7 mouse cellular contexts compared by ENCODE assay signal in the genomic region with DNA sequence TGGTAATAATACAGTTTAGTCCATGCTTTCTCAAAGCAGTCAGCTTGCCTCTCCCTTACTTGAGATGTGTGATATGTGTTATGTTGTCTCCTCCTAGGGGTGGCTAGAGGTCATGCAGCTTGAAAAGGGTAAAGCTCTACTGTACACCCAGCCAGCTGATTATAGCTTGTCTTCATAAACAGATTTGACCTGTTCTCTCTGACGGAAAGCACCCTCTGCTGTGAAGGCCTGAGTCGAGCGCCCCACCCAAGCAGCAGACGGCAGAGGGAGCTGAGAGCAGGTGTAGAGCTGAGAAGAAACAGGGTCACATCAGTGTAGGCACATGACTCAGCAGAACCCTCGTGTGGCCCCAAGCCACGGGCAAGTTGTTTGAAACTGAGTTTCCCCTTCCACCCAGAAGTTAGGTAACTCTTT. TPM values are rescaled to one million over a fixed set of nuclear protein-coding genes. Genes with fewer than 3 reads are reported as not detected.
DNase-seq lines count a peak whose midpoint lies in the region; ATAC-seq and TF ChIP-seq lines count a peak whose summit lies in the region.

No protein-coding gene starts in this region.

- H3K27ac ChIP-seq in bone marrow macrophage, adult 2 months (ENCODE audit: insufficient read depth, low read depth, low read length) = peak overlapping the region; percentile 54
- no peak overlapping the region for H3K27ac ChIP-seq in kidney, adult 2 months (ENCODE audit: insufficient read depth, low read depth, low read length)
- H3K27ac ChIP-seq in stomach, postnatal 0 days (replicated peaks) = no peak overlapping the region

- ATAC-seq in stomach, postnatal 0 days (ENCODE audit: low FRiP score, low TSS enrichment) = peak; percentile 87

- H3K4me1 ChIP-seq in bone marrow macrophage, adult 2 months (ENCODE audit: control insufficient read depth, insufficient read depth, low read length) = peaks cover 45% of the 10 kb centered on the region
- H3K4me1 ChIP-seq in kidney, adult 2 months (ENCODE audit: control insufficient read depth, insufficient read depth, low read length) = peaks cover 7% of the 10 kb centered on the region
- H3K4me1 ChIP-seq in stomach, postnatal 0 days (replicated peaks; ENCODE audit: control insufficient read depth, insufficient read depth) = no peaks in the 10 kb centered on the region

- TF ChIP-seq CTCF in bone marrow macrophage, adult 2 months (IDR thresholded peaks at IDR 0.05; ENCODE audit: low read depth, low read length) = peak; percentile 25; the same call in 1 of the 2 replicates
- TF ChIP-seq CTCF in kidney, adult 2 months (conservative IDR thresholded peaks at IDR 0.05; ENCODE audit: insufficient read depth, insufficient read length, low read depth, low read length) = peak; percentile 52
- peak; percentile 90 for TF ChIP-seq CTCF in stomach, postnatal 0 days (IDR thresholded peaks at IDR 0.05; ENCODE audit: low read depth)

- no peak overlapping the region for H3K4me3 ChIP-seq in bone marrow macrophage, adult 2 months (ENCODE audit: insufficient read depth, low read length)
- H3K4me3 ChIP-seq in kidney, adult 2 months (ENCODE audit: insufficient read depth, low read depth, low read length) = no peak overlapping the region
- H3K4me3 ChIP-seq in stomach, postnatal 0 days (ENCODE audit: low read depth, low read length) = no peak overlapping the region

- no peak for TF ChIP-seq POLR2A in bone marrow macrophage, adult 2 months (IDR thresholded peaks at IDR 0.05; ENCODE audit: borderline replicate concordance, low read depth, low read length)
- TF ChIP-seq POLR2A in kidney, adult 2 months (IDR thresholded peaks at IDR 0.05; ENCODE audit: low read depth, low read length) = no peak

- no peak overlapping the region for H3K4me2 ChIP-seq in stomach, postnatal 0 days (replicated peaks; ENCODE audit: low read depth)

- H3K9ac ChIP-seq in stomach, postnatal 0 days (ENCODE audit: low read length) = no peak overlapping the region

- peaks cover 3% of the 10 kb centered on the region; the same call in 1 of the 2 replicates for H3K36me3 ChIP-seq in kidney, adult 2 months (ENCODE audit: control insufficient read depth, insufficient read depth, low read length)
- peaks cover 12% of the 10 kb centered on the region for H3K36me3 ChIP-seq in stomach, postnatal 0 days (ENCODE audit: control insufficient read depth, insufficient read depth, low read length)

- TF ChIP-seq EP300 in stomach, postnatal 0 days (optimal IDR thresholded peaks at IDR 0.05) = no peak

- no peaks in the 10 kb centered on the region for H3K9me3 ChIP-seq in stomach, postnatal 0 days (ENCODE audit: control insufficient read depth, low read length)

- H3K27me3 ChIP-seq in kidney, adult 2 months (replicated peaks; ENCODE audit: control insufficient read depth, insufficient read depth, low read length) = no peaks in the 10 kb centered on the region
- H3K27me3 ChIP-seq in stomach, postnatal 0 days (ENCODE audit: control insufficient read depth, insufficient read depth, low read length) = no peaks in the 10 kb centered on the region

- DNase-seq in 3T3-L1 (ENCODE audit: low read depth, low spot score) = peak; percentile 81
- DNase-seq in A20 (ENCODE audit: low read depth, low spot score) = peak; percentile 95
- DNase-seq in gastrocnemius, postnatal 14 days = peak; percentile 60
- DNase-seq in kidney, adult 2 months = peak; percentile 80
- peak; percentile 83 for DNase-seq in lung, postnatal 10 days
- peak; percentile 65 for DNase-seq in stomach, postnatal 0 days (ENCODE audit: low spot score)

- WGBS in kidney, adult 2 months = 30% methylated on average over 6 of the region's 6 CpGs
- WGBS in stomach, postnatal 0 days = 24% methylated on average over 6 of the region's 6 CpGs

- intact Hi-C loops in gastrocnemius, postnatal 14 days (cut with DNase I; ENCODE audit: low total_unique reads) = no loop called here

RNA-seq across cellular contexts. Expression of a gene that starts 15.6 kb away (rescaled TPM):
- not detected in 2 replicates for polyA plus RNA-seq in bone marrow macrophage, adult 2 months (2012; ENCODE audit: insufficient read depth, insufficient read length, missing spikeins)
- 10 to 100 TPM; 79.2 to 80.8 TPM for total RNA-seq in gastrocnemius, postnatal 14 days (2021)
- polyA plus RNA-seq in kidney, adult 2 months (2012; rRNA removed) = 4.4 and 7.9 TPM in 2 replicates
- polyA plus RNA-seq in stomach, postnatal 0 days (2015; fragmentation: Nextera tagmentation; extraction: Ambion mirVana) = 0.11 and 0.22 TPM in 2 replicates

RNA-seq across cellular contexts. Expression of a gene that starts 42.8 kb away (rescaled TPM):
- 5.0 and 5.1 TPM in 2 replicates for polyA plus RNA-seq in bone marrow macrophage, adult 2 months (2012; ENCODE audit: insufficient read depth, insufficient read length, missing spikeins)
- 1 to 10 TPM; 5.7 to 6.3 TPM for total RNA-seq in gastrocnemius, postnatal 14 days (2021)
- polyA plus RNA-seq in kidney, adult 2 months (2012; rRNA removed) = 22.3 and 31.4 TPM in 2 replicates
- polyA plus RNA-seq in stomach, postnatal 0 days (2015; fragmentation: Nextera tagmentation; extraction: Ambion mirVana) = 2.4 and 3.0 TPM in 2 replicates

RNA-seq across cellular contexts. Expression of a gene that starts 46.7 kb away (rescaled TPM):
- 29.4 and 34.0 TPM in 2 replicates for polyA plus RNA-seq in bone marrow macrophage, adult 2 months (2012; ENCODE audit: insufficient read depth, insufficient read length, missing spikeins)
- 10 to 100 TPM; 23.0 to 25.9 TPM for total RNA-seq in gastrocnemius, postnatal 14 days (2021)
- polyA plus RNA-seq in kidney, adult 2 months (2012; rRNA removed) = 53.2 and 58.5 TPM in 2 replicates
- 5.9 and 7.9 TPM in 2 replicates for polyA plus RNA-seq in stomach, postnatal 0 days (2015; fragmentation: Nextera tagmentation; extraction: Ambion mirVana)

Comparison
In these comparisons a context has a peak if more than half of its experiments do, and no peak if none do; other contexts are left out.
1. CTCF ChIP-seq: peak in every context shown above with its lines; median percentile 90 in stomach, postnatal 0 days; 52 in kidney, adult 2 months; 25 in bone marrow macrophage, adult 2 months.